Mouse (Mus musculus) layer of hippocampus, adult 2 months (tissue): ENCODE measurements around the gene Zcchc4. TPM values are rescaled to one million over a fixed set of nuclear protein-coding genes. Genes with fewer than 3 reads are reported as not detected.

Experiments
- DNase-seq, 2 experiments: peaks; one replicate each; pipeline ENCODE4 v3.0.0; 2022; ENCODE audit warnings: low spot score in 2 of 2
- H3K27ac ChIP-seq: fragments of 200-600 bp; 2 replicates; pipeline ENCODE4 v1.8.1; 2022
- H3K4me3 ChIP-seq: fragments of 200-600 bp; 2 replicates; pipeline ENCODE4 v1.8.1; 2022; ENCODE audit warnings: mild to moderate bottlenecking
- CTCF ChIP-seq: fragments of 200-600 bp; conservative IDR thresholded peaks from 2 replicates; pipeline ENCODE4 v1.8.1; 2022; ENCODE audit warnings: antibody characterized with exemption, mild to moderate bottlenecking, moderate library complexity
- long read RNA-seq, 2 experiments: library from polyadenylated mRNA; stranded (forward); transcript quantifications; one replicate each; pipeline ENCODE4 v2.0.0; 2021; ENCODE audit warnings: borderline mapping rate in 2 of 2
- total RNA-seq, 2 experiments: library from RNA; stranded (reverse); gene quantifications; 2 replicates each; pipeline ENCODE4 v1.2.3; 2021

Gene Zcchc4
- total RNA-seq, result 10 to 100 TPM; 10.7 to 11.9 TPM
- long read RNA-seq, experiment 1, full-length matches to known transcripts, result 8 of 8 reads
- long read RNA-seq, experiment 1, partial matches to known transcripts, result 0 of 8 reads
- long read RNA-seq, experiment 1, other reads (novel, unspliced or antisense), result 0 of 8 reads
- long read RNA-seq, experiment 2, transcript Zcchc4-203 (13 exons, 2,485 nt), result major isoform, 8 of 17 reads
- long read RNA-seq, experiment 2, partial matches to known transcripts, result 6 of 17 reads
- long read RNA-seq, experiment 2, other reads (novel, unspliced or antisense), result 3 of 17 reads

- Histone ChIP-seq H3K27ac (no peak within 1 kb of the TSS), H3K4me3 (no peak within 1 kb of the TSS)
- DNase-seq, result no peak
- TF ChIP-seq CTCF, result no peak
Observed at GRCm38 (mm10) chr5:52775237-52775636, at the start of gene Zcchc4. TSS of gene Zcchc4 (plus strand) at chr5:52775409.

GRCm38 (mm10) chr5:52727747-52728146 is 47.5 kb upstream of the Zcchc4 start:
- TF ChIP-seq CTCF, result no peak
- no peak for DNase-seq
- H3K4me3 ChIP-seq, result no peak overlapping the region
- no peak overlapping the region for H3K27ac ChIP-seq

- H3K4me3 ChIP-seq, result no peak overlapping the region
- TF ChIP-seq CTCF, result no peak
- no peak overlapping the region for H3K27ac ChIP-seq
Observed at GRCm38 (mm10) chr5:52732811-52733210, 42.4 kb upstream of the Zcchc4 start.

GRCm38 (mm10) chr5:52736046-52736445 is 39.2 kb upstream of the Zcchc4 start:
- Histone ChIP-seq H3K27ac (no peak overlapping the region), H3K4me3 (no peak overlapping the region)
- TF ChIP-seq CTCF, result no peak
- no peak for DNase-seq

More at GRCm38 (mm10) chr5:52732811-52733210, 42.4 kb upstream of the Zcchc4 start:
- DNase-seq, result no peak

- peak; percentile 49 to 58 for DNase-seq
- no peak for TF ChIP-seq CTCF
- H3K4me3 ChIP-seq, result peak within 1 kb of the TSS; percentile 85
- peak within 1 kb of the TSS; percentile 47; the same call in 1 of the 2 replicates for H3K27ac ChIP-seq
Observed at GRCm38 (mm10) chr5:52741391-52742111, 33.7 kb upstream of the Zcchc4 start, which contains the start of gene Pi4k2b. TSS of gene Pi4k2b (plus strand) at chr5:52741574.

- Histone ChIP-seq H3K4me3 (peak overlapping the region; percentile 85), H3K27ac (0 out of 2 replicates have a peak overlapping the region, but pooled peaks have one; percentile 47)
- peak in 1 of 2 experiments; percentile 3 for DNase-seq
- peak; percentile 62 for TF ChIP-seq CTCF
Observed at GRCm38 (mm10) chr5:52742112-52742813, 32.9 kb upstream of the Zcchc4 start.

GRCm38 (mm10) chr5:52743231-52743630 is 32.0 kb upstream of the Zcchc4 start:
- Histone ChIP-seq H3K27ac (no peak overlapping the region), H3K4me3 (no peak overlapping the region)
- no peak for TF ChIP-seq CTCF
- no peak for DNase-seq

- no peak for DNase-seq
Observed at GRCm38 (mm10) chr5:52746920-52747319, 28.3 kb upstream of the Zcchc4 start.

GRCm38 (mm10) chr5:52748732-52749131 is 26.5 kb upstream of the Zcchc4 start:
- no peak overlapping the region for H3K27ac ChIP-seq
- TF ChIP-seq CTCF, result no peak
- DNase-seq, result no peak

More at GRCm38 (mm10) chr5:52746920-52747319, 28.3 kb upstream of the Zcchc4 start:
- Histone ChIP-seq H3K4me3 (no peak overlapping the region), H3K27ac (no peak overlapping the region)
- TF ChIP-seq CTCF, result no peak

GRCm38 (mm10) chr5:52753146-52753545 is 22.1 kb upstream of the Zcchc4 start:
- no peak for TF ChIP-seq CTCF
- DNase-seq, result no peak
- Histone ChIP-seq H3K4me3 (no peak overlapping the region), H3K27ac (no peak overlapping the region)

More at GRCm38 (mm10) chr5:52748732-52749131, 26.5 kb upstream of the Zcchc4 start:
- no peak overlapping the region for H3K4me3 ChIP-seq

GRCm38 (mm10) chr5:52754196-52754595 is 21.0 kb upstream of the Zcchc4 start:
- Histone ChIP-seq H3K4me3 (no peak overlapping the region), H3K27ac (no peak overlapping the region)
- no peak for DNase-seq
- no peak for TF ChIP-seq CTCF

GRCm38 (mm10) chr5:52755337-52755736 is 19.9 kb upstream of the Zcchc4 start:
- Histone ChIP-seq H3K4me3 (no peak overlapping the region), H3K27ac (no peak overlapping the region)
- TF ChIP-seq CTCF, result no peak
- DNase-seq, result no peak

- no peak for DNase-seq
- Histone ChIP-seq H3K27ac (no peak overlapping the region), H3K4me3 (no peak overlapping the region)
- no peak for TF ChIP-seq CTCF
Observed at GRCm38 (mm10) chr5:52755989-52756388, 19.2 kb upstream of the Zcchc4 start.
